ENCODE assay signal across 24 mouse cellular contexts in genomic region chr19:9067292-9067691, GRCm38 (mm10). TPM values are rescaled to one million over a fixed set of nuclear protein-coding genes. Genes with fewer than 3 reads are reported as not detected.
DNase-seq lines count a peak whose midpoint lies in the region; ATAC-seq and TF ChIP-seq lines count a peak whose summit lies in the region.
"Had no signal": no experiment of that assay in that cellular context is flagged by ENCODE, and none has a peak within 500 bp of the region (broad histone marks: within the 10 kb centered on the region; RNA-seq: fewer than 3 reads in every experiment).

No protein-coding gene starts in this region.

- H3K36me3 ChIP-seq in spleen, adult 2 months (ENCODE audit: control insufficient read depth, insufficient read depth, low read length): no peaks in the 10 kb centered on the region
- H3K36me3 ChIP-seq in macrophage (ENCODE audit: inconsistent target): no peaks in the 10 kb centered on the region
- no peaks in the 10 kb centered on the region for H3K36me3 ChIP-seq in stomach, embryonic 16.5 days (ENCODE audit: control insufficient read depth, insufficient read depth, low read length)
- H3K36me3 ChIP-seq: embryonic facial prominence, embryonic 15.5 days; lung, embryonic 15.5 days; midbrain, embryonic 10.5 days had no signal

- no peak for ATAC-seq in stomach, embryonic 16.5 days (ENCODE audit: insufficient read depth, low FRiP score)
- no peak for ATAC-seq in erythroid progenitor cell, adult 5-6 weeks (replicated peaks; ENCODE audit: low FRiP score, poor library complexity, severe bottlenecking)
- ATAC-seq: forebrain, embryonic 14.5 days had no signal

- no peaks in the 10 kb centered on the region for H3K27me3 ChIP-seq in spleen, adult 2 months (ENCODE audit: control insufficient read depth, insufficient read depth, low read length)
- H3K27me3 ChIP-seq in stomach, embryonic 16.5 days (ENCODE audit: control insufficient read depth, insufficient read depth, low read length): no peaks in the 10 kb centered on the region
- H3K27me3 ChIP-seq: embryonic facial prominence, embryonic 15.5 days; lung, embryonic 15.5 days had no signal

- no peak overlapping the region for H3K4me2 ChIP-seq in stomach, embryonic 16.5 days (ENCODE audit: low read depth, low read length)
- H3K4me2 ChIP-seq: embryonic facial prominence, embryonic 15.5 days; heart, embryonic 11.5 days; lung, embryonic 15.5 days had no signal

- peak; percentile 46 to 61 for DNase-seq in spleen, adult 2 months (ENCODE audit: low read depth in 1 of 2, low spot score in 2 of 2)
- DNase-seq in spleen, postnatal 4 days (ENCODE audit: low spot score in 2 of 2): no peak
- DNase-seq in T-cell, adult 2 months (ENCODE audit: low spot score): peak; percentile 28
- no peak for DNase-seq in lung, postnatal 4 days
- DNase-seq: cerebellum, adult 11 months; gastrocnemius, postnatal 10 days; heart, postnatal 4 days; kidney, adult 9 months; liver; right cerebral cortex, postnatal 4 days; thymus, postnatal 25 days had no signal

- TF ChIP-seq POLR2A in spleen, adult 2 months (IDR thresholded peaks at IDR 0.05; ENCODE audit: low read depth, low read length): no peak

- H3K9ac ChIP-seq in stomach, embryonic 16.5 days (ENCODE audit: low read length): no peak overlapping the region
- H3K9ac ChIP-seq: embryonic facial prominence, embryonic 15.5 days; lung, embryonic 15.5 days had no signal

- no peak overlapping the region for H3K4me3 ChIP-seq in spleen, adult 2 months (ENCODE audit: extremely low read depth, insufficient read depth, insufficient read length)
- H3K4me3 ChIP-seq in macrophage (ENCODE audit: inconsistent target): no peak overlapping the region
- no peak overlapping the region for H3K4me3 ChIP-seq in stomach, embryonic 16.5 days (replicated peaks; ENCODE audit: low read length)
- H3K4me3 ChIP-seq: embryonic facial prominence, embryonic 15.5 days; lung, embryonic 15.5 days; midbrain, embryonic 10.5 days; myocyte had no signal

- no peaks in the 10 kb centered on the region for H3K9me3 ChIP-seq in stomach, embryonic 16.5 days (replicated peaks; ENCODE audit: control insufficient read depth, low read length)
- H3K9me3 ChIP-seq: embryonic facial prominence, embryonic 15.5 days; lung, embryonic 15.5 days; midbrain, embryonic 10.5 days had no signal

- H3K4me1 ChIP-seq in spleen, adult 2 months (ENCODE audit: control insufficient read depth, insufficient read depth, insufficient read length): peaks cover 46% of the 10 kb centered on the region; the same call in 1 of the 2 replicates
- peaks cover 47% of the 10 kb centered on the region for H3K4me1 ChIP-seq in stomach, embryonic 16.5 days (ENCODE audit: control insufficient read depth, insufficient read depth, low read length)

- 28% methylated on average over 5 of the region's 5 CpGs for WGBS in spleen, adult 2 months
- WGBS in macrophage (ENCODE audit: missing documents): 72% methylated on average over 5 of the region's 5 CpGs
- WGBS in stomach, embryonic 16.5 days: 81% methylated on average over 5 of the region's 5 CpGs

- H3K27ac ChIP-seq in spleen, adult 2 months (ENCODE audit: insufficient read depth, low read length): peak overlapping the region; percentile 33; the same call in 1 of the 2 replicates
- H3K27ac ChIP-seq in macrophage: 0 out of 2 replicates have a peak overlapping the region, but pooled peaks have one; percentile 74
- peak overlapping the region; percentile 68; the same call in 1 of the 2 replicates for H3K27ac ChIP-seq in stomach, embryonic 16.5 days (ENCODE audit: low read length)
- H3K27ac ChIP-seq: lung, embryonic 15.5 days had no signal

- no peak for TF ChIP-seq CTCF in spleen, adult 2 months (IDR thresholded peaks at IDR 0.05; ENCODE audit: extremely low read depth, insufficient read depth, insufficient read length, insufficient replicate concordance)

- H3K79me2 ChIP-seq in macrophage (ENCODE audit: inconsistent target): no peaks in the 10 kb centered on the region

RNA-seq across cellular contexts. Expression of gene Scgb1a1, which starts 20.5 kb away (rescaled TPM):
- polyA plus RNA-seq in spleen, adult 2 months (2012; rRNA removed): 0.26 and 0.91 TPM in 2 replicates
- total RNA-seq in macrophage (2018; cell fraction: chromatin; rRNA removed): not detected
- total RNA-seq in macrophage (2018; cell fraction: cytosol; rRNA removed): not detected
- not detected for total RNA-seq in macrophage (2018; cell fraction: nucleus; rRNA removed)
- polyA plus RNA-seq in macrophage (2018): not detected in 3 replicates
- 0.75 and 1.3 TPM in 2 replicates for polyA plus RNA-seq in stomach, embryonic 16.5 days (2015; fragmentation: Nextera tagmentation; extraction: Ambion mirVana)
- total RNA-seq in erythroid progenitor cell, adult 5-6 weeks (2015; ENCODE audit: low replicate concordance): not detected in 2 replicates
- not detected in 2 replicates for total RNA-seq in erythroid progenitor cell, adult 5-6 weeks (2017; ENCODE audit: low replicate concordance)
- total RNA-seq: ES-E14; heart, postnatal 4 days; layer of hippocampus, adult 18-20 months; left cerebral cortex, postnatal 10 days had no signal
- polyA plus RNA-seq: cortical plate, adult 2 months; forebrain, embryonic 14.5 days; heart, embryonic 11.5 days; midbrain, embryonic 10.5 days; myocyte had no signal

Comparison
In these comparisons a context has a peak if more than half of its experiments do, and no peak if none do; other contexts are left out.
1. DNase-seq: peak in spleen, adult 2 months (2 of 2) and T-cell, adult 2 months (single experiment); none in spleen, postnatal 4 days (0 of 2) and lung, postnatal 4 days (0 of 2).
2. Peak in every context shown above with its lines, with median percentiles within 50 percentile points of each other: H3K27ac ChIP-seq.